Mouse (Mus musculus): Measurements from ENCODE around the gene 1110008P14Rik.

1110008P14Rik gene

GRCm38 (mm10) chr2:32342539-32343350 is 39.0 kb downstream of the 1110008P14Rik start:
- no peak for DNase-seq (ENCODE audit: low spot score)

DNA sequence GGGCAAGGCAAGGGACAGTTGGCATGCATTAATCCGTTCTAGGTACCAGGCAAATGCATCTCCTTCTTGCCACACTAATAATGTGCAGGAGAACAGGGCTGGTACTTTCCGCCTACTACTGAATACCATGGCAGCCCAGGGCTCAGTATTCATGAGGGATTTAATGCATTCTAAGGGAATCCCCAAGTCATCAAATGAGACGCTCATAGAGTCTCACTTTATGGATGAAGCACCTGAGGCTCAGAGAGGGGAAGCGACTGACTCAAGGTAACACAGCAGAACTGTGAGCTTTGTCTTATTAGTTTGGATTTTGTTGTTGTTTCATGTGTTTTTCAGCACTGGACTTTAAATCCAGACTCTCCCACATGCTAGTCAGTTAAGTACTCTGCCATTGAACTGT is 39.7 kb downstream of the 1110008P14Rik start:
- DNase-seq (ENCODE audit: low spot score), result no peak

- no peak for DNase-seq (ENCODE audit: low spot score)
Observed at GRCm38 (mm10) chr2:32341634-32341939, 40.2 kb downstream of the 1110008P14Rik start.

DNA sequence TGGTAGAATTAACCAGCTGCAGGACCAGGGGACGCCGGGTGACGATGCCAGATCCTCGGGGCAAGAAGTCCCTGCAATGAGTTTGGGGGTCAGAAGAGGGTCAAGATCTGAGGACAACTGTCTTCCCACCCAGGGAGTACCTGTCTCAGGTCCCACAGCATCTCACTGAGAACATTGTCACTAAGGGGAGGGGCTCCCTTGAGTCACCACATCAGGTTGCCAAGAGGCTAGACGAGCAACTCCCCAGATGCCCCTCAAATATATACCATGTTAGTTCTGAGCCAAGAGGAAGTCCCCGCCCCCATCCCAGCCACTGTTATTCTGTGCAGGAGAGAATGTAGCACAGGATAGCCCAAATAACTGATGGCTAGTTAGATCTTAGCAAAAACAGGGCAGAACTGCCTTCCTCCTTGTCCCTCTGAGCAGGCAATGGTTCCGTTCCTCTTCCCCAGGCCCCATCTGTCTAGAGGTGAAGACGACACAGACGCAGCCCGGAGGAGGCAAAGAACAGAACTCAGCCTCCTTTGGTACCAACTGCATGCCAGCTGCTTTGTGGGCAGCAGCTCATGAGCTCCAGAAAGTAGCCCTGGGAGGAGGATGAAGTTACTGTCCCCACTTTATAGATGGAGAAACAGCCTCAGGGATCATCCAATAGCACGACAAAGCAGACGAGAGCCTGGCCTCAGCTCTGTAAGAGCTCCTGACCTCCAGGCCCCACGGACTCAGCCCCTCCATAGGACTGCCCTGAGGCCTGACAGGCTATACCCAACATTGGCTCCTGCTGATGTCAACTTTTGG is 40.7 kb downstream of the 1110008P14Rik start:
- no peak for DNase-seq (ENCODE audit: low spot score)

GRCm38 (mm10) chr2:32339912-32340642 is 41.7 kb downstream of the 1110008P14Rik start:
- no peak for DNase-seq (ENCODE audit: low spot score)

DNA sequence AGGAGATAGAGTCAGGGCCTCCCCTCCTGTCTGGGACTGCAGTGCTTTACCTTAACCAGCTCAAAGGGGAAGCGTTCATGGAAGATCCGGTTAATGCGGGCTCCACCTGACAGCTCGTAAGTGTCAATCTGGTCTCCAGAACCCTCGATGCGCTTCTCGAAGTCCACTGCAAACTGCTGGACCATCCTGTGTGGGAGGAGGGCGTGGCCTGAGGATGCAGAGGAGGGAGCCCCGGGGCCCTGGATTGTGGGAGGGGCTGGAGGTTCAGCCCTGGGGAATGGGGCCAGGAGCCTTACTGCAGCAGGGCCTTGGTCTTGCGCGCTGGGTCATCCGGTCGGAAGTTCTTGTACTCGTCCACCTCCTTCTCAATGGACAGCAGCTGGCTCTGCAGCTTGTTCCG is 45.9 kb downstream of the 1110008P14Rik start:
- no peak for DNase-seq (ENCODE audit: low spot score)

DNA sequence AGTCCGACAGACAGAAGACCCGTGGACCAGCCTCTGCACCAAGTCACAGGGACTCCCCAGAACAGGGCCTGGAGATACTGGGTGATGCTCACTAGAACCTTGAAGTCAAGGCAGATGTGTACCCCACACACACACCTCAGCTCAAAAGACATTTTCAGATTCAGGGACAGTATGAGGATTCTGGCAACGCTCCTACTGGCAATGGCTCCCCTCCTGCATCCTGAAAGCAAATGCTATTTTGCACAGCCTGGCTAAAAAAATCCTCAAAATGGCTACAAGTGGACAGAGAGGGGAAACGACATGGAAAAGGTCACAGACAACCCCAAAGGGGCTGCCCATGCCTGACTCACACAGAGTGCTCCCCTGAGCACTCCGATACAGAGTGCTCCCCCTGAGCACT is 49.6 kb downstream of the 1110008P14Rik start:
- no peak for DNase-seq (ENCODE audit: low spot score)

DNA sequence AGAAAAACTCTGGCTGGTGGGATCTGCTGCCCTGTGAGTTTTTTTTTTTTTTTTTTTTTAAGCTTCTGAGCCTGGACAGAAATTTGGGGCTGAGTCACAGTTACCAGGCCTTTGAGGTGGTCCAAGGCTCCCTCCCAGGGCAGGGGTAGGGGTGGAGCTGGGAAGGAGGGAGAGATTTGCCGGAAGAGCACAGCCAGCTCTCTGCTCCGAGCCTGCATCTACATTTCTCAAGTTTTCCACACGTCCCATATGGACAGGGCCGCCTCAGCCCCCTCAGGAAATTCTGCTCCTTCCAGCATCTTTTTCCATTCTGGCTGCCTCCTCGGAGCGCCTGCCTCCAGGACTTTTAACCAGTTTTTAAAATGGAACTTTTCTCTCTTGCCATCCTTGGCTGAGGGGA is 52.2 kb downstream of the 1110008P14Rik start:
- no peak for DNase-seq (ENCODE audit: low spot score)

DNA sequence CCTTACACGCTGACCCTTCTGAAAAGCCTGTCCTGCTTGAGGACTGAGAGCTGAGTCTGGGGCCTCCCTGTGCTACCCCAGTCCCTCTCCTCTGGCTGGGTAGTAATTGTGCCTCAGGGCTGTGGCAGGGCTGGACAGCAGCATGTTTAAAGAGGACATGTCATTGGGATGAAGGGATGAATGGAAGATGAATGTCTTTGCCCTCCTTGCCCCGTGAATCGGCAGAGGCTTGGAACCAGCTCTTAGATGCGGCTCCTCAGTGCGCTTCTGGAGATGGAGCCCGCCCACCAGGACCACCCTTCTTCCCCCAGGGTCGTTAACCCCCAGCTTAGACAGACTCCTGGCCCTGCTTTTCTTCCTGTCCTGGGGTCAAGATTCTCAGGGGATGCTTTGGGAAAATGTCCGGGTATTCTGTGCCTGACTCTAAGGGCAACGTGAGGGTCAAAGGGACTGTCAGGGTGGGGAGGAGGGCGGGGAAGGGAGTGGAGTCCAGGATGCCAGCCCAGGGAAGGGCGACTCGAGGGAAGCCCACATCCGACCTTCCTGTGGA is 52.8 kb downstream of the 1110008P14Rik start:
- no peak for DNase-seq (ENCODE audit: low spot score)

- DNase-seq (ENCODE audit: low spot score), result no peak
Observed at GRCm38 (mm10) chr2:32327200-32327599, 54.5 kb downstream of the 1110008P14Rik start.
